Mouse (Mus musculus) thymus, postnatal 0 days (tissue): Measurements from ENCODE around the gene Ddx60. TPM values are rescaled to one million over a fixed set of nuclear protein-coding genes. Genes with fewer than 3 reads are reported as not detected.
"Not testable (repeated sequence)": the region's sequence is repeated elsewhere in the genome, so short reads cannot be mapped to it uniquely, and the experiment has no call there.

Source experiments
- DNase-seq: peaks from one replicate; pipeline ENCODE4 v3.0.0-alpha.2; 2015; ENCODE audit warnings: low spot score
- polyA plus RNA-seq: library from polyadenylated mRNA; unstranded; fragments of >200 nt; fragmentation: Nextera tagmentation; extraction: Ambion mirVana; gene quantifications from 2 replicates; pipeline ENCODE4 v1.2.1, GENCODE M21; 2015

Gene Ddx60
- 7.0 and 12.4 TPM in 2 replicates for polyA plus RNA-seq

- DNase-seq: peak; percentile 55
Measured at GRCm38 (mm10) chr8:61927777-61928494, at the start of gene Ddx60. Gene Ddx60, plus strand, starts transcription at chr8:61928087.

- peak; percentile 12 for DNase-seq
Measured at GRCm38 (mm10) chr8:61894062-61894461, 33.8 kb upstream of the Ddx60 start.

GRCm38 (mm10) chr8:61896742-61897141 is 31.1 kb upstream of the Ddx60 start:
- no peak for DNase-seq

- no peak for DNase-seq
Measured at GRCm38 (mm10) chr8:61897402-61897801, 30.5 kb upstream of the Ddx60 start.

- DNase-seq: no peak
Measured at GRCm38 (mm10) chr8:61901028-61901717, 26.7 kb upstream of the Ddx60 start.

GRCm38 (mm10) chr8:61902521-61902920 is 25.4 kb upstream of the Ddx60 start, which contains the start of gene Palld:
Gene Palld, minus strand, starts transcription at chr8:61902690.
- DNase-seq: no peak

- DNase-seq: no peak
Measured at GRCm38 (mm10) chr8:61908303-61909215, 19.3 kb upstream of the Ddx60 start.

GRCm38 (mm10) chr8:61909313-61909712 is 18.6 kb upstream of the Ddx60 start:
- DNase-seq: no peak

- no peak for DNase-seq
Measured at GRCm38 (mm10) chr8:61912817-61913216, 15.1 kb upstream of the Ddx60 start.

GRCm38 (mm10) chr8:61913957-61914356 is 13.9 kb upstream of the Ddx60 start:
- DNase-seq: no peak

- no peak for DNase-seq
Measured at GRCm38 (mm10) chr8:61917287-61917686, 10.6 kb upstream of the Ddx60 start.

- DNase-seq: no peak
Measured at GRCm38 (mm10) chr8:61919145-61919788, 8.6 kb upstream of the Ddx60 start.

- DNase-seq: no peak
Measured at GRCm38 (mm10) chr8:61920389-61920788, 7.5 kb upstream of the Ddx60 start.

- DNase-seq: no peak
Measured at GRCm38 (mm10) chr8:61921454-61922054, 6.3 kb upstream of the Ddx60 start.

- DNase-seq: no peak
Measured at GRCm38 (mm10) chr8:61924518-61924917, 3.4 kb upstream of the Ddx60 start.

- DNase-seq: no peak
Measured at GRCm38 (mm10) chr8:61933243-61933642, 5.4 kb downstream of the Ddx60 start.

- DNase-seq: no peak
Measured at GRCm38 (mm10) chr8:61937576-61937975, 9.7 kb downstream of the Ddx60 start.

GRCm38 (mm10) chr8:61964591-61965375 is 36.9 kb downstream of the Ddx60 start:
- not testable (repeated sequence) for DNase-seq

GRCm38 (mm10) chr8:61969581-61969980 is 41.7 kb downstream of the Ddx60 start:
- no peak for DNase-seq

- no peak for DNase-seq
Measured at GRCm38 (mm10) chr8:61984941-61985340, 57.1 kb downstream of the Ddx60 start.
